Mouse (Mus musculus) hindbrain, embryonic 14.5 days (tissue): ENCODE measurements around the gene F3. TPM values are rescaled to one million over a fixed set of nuclear protein-coding genes. Genes with fewer than 3 reads are reported as not detected.

Experiments
- ATAC-seq: fragments of 200-750 bp; cut with Nextera tagmentation; 2 replicates; pipeline ENCODE4 v1.8.0; 2017; ENCODE audit warnings: moderate number of reproducible peaks, mild to moderate bottlenecking, moderate TSS enrichment, moderate library complexity; ENCODE audit not compliant: low FRiP score
- DNase-seq: peaks from one replicate; pipeline ENCODE4 v3.0.0-alpha.2; 2015; ENCODE audit warnings: low spot score
- H3K27ac ChIP-seq: fragments of 300-500 bp; sonication (generic); 2 replicates; pipeline ENCODE4 v1.5.1; 2014; ENCODE audit warnings: mild to moderate bottlenecking, moderate library complexity
- H3K27me3 ChIP-seq: fragments of 300-500 bp; sonication (generic); 2 replicates; pipeline ENCODE4 v1.6.1; 2014; ENCODE audit warnings: mild to moderate bottlenecking, low read length, mixed read lengths; ENCODE audit not compliant: control insufficient read depth, insufficient read depth
- H3K36me3 ChIP-seq: fragments of 300-500 bp; sonication (generic); replicated peaks from 2 replicates; pipeline ENCODE4 v1.6.1; 2014; ENCODE audit not compliant: control insufficient read depth, insufficient read depth
- H3K4me1 ChIP-seq: fragments of 300-500 bp; sonication (generic); replicated peaks from 2 replicates; pipeline ENCODE4 v1.6.1; 2014; ENCODE audit warnings: antibody characterized with exemption, low read length, mixed read lengths; ENCODE audit not compliant: control insufficient read depth, insufficient read depth
- H3K4me2 ChIP-seq: fragments of 300-500 bp; sonication (generic); replicated peaks from 2 replicates; pipeline ENCODE4 v1.6.1; 2014; ENCODE audit warnings: mild to moderate bottlenecking, moderate library complexity
- H3K4me3 ChIP-seq: fragments of 300-500 bp; sonication (generic); replicated peaks from 2 replicates; pipeline ENCODE4 v1.5.1; 2014; ENCODE audit warnings: mild to moderate bottlenecking, low read length
- H3K9ac ChIP-seq: fragments of 300-500 bp; sonication (generic); 2 replicates; pipeline ENCODE4 v1.6.1; 2014
- H3K9me3 ChIP-seq: fragments of 300-500 bp; sonication (generic); 2 replicates; pipeline ENCODE4 v1.6.1; 2016; ENCODE audit warnings: low read length; ENCODE audit not compliant: control insufficient read depth
- WGBS: fragments of 180-500 bp; shearing (Covaris S2); extraction: QIAGEN DNeasy Blood & Tissue Kit; methylation state at CpG from one replicate; pipeline ENCODE4 v1.1.7; 2014; 5-methylcytosine and 5-hydroxymethylcytosine counted together
- polyA plus RNA-seq: library from polyadenylated mRNA; unstranded; fragments of >200 nt; fragmentation: Nextera tagmentation; extraction: Ambion mirVana; gene quantifications from 2 replicates; pipeline ENCODE4 v1.2.1, GENCODE M21; 2014

F3 gene
- polyA plus RNA-seq, 1 experiment from 2014 or later: 6.5 TPM

- ATAC-seq: no peak
- Histone ChIP-seq H3K9ac (no peak overlapping the region), H3K4me3 (no peak overlapping the region), H3K4me1 (no peaks in the 10 kb centered on the region; the same call in 1 of the 2 replicates), H3K4me2 (no peak overlapping the region), H3K9me3 (no peaks in the 10 kb centered on the region), H3K27me3 (no peaks in the 10 kb centered on the region), H3K27ac (no peak overlapping the region), H3K36me3 (peaks cover 12% of the 10 kb centered on the region; the same call in 1 of the 2 replicates)
- DNase-seq: no peak
- WGBS: 89% methylated on average over 6 of the region's 6 CpGs
These were observed 59.7 kb downstream of the F3 start for GRCm38 (mm10) chr3:121783020-121783419.

Other genes with a start within 250 kb of the F3 start
- gene Slc44a3, start 191.1 kb upstream of the F3 start, polyA plus RNA-seq: 0.51 and 1.1 TPM in 2 replicates
- gene 4930432M17Rik, start 52.8 kb upstream of the F3 start, polyA plus RNA-seq: not detected in 2 replicates
- 84.8 and 94.9 TPM in 2 replicates for gene Abcd3, start 91.8 kb downstream of the F3 start, polyA plus RNA-seq
- 36.7 and 39.3 TPM in 2 replicates for gene Arhgap29, start 229.0 kb downstream of the F3 start, polyA plus RNA-seq